Mouse (Mus musculus) erythroblast, embryonic 14.5 days (primary cell): ENCODE measurements around the gene Mob4. TPM values are rescaled to one million over a fixed set of nuclear protein-coding genes. Genes with fewer than 3 reads are reported as not detected.

Source experiments
- H3K27me3 ChIP-seq: 2 replicates; pipeline ENCODE4 v1.6.1; 2012; ENCODE audit warnings: inconsistent platforms; ENCODE audit not compliant: control insufficient read depth
- H3K36me3 ChIP-seq: 2 replicates; pipeline ENCODE4 v1.6.1; 2012; ENCODE audit warnings: mild to moderate bottlenecking, inconsistent platforms; ENCODE audit not compliant: control insufficient read depth
- H3K4me1 ChIP-seq: 2 replicates; pipeline ENCODE4 v1.6.1; 2012; ENCODE audit warnings: inconsistent platforms; ENCODE audit not compliant: control insufficient read depth
- H3K4me3 ChIP-seq: replicated peaks from 2 replicates; pipeline ENCODE3; 2012; ENCODE audit warnings: moderate library complexity, mild to moderate bottlenecking, inconsistent platforms
- H3K9me3 ChIP-seq: 2 replicates; pipeline ENCODE4 v1.6.1; 2012; ENCODE audit warnings: low read length, inconsistent platforms, mixed read lengths; ENCODE audit not compliant: control insufficient read depth
- GATA1 ChIP-seq: IDR thresholded peaks from 2 replicates; pipeline ENCODE4 v1.6.1; 2012; ENCODE audit warnings: low read length, inconsistent platforms, mixed read lengths
- TAL1 ChIP-seq: IDR thresholded peaks from 3 replicates; pipeline ENCODE4 v1.6.1; 2012; ENCODE audit warnings: low read length, inconsistent platforms, mixed read lengths
- polyA plus RNA-seq: library from polyadenylated mRNA; stranded (reverse); fragments of >175 nt; gene quantifications from 2 replicates; pipeline ENCODE4 v1.2.3, GENCODE M21; 2012

Gene Mob4
- polyA plus RNA-seq, 1 experiment = 0.73 TPM

GRCm38 (mm10) chr1:55192824-55193223, 61.8 kb downstream of the Mob4 start:
- Histone ChIP-seq H3K36me3 (no peaks in the 10 kb centered on the region), H3K27me3 (no peaks in the 10 kb centered on the region), H3K4me1 (no peaks in the 10 kb centered on the region), H3K9me3 (no peaks in the 10 kb centered on the region), H3K4me3 (no peak overlapping the region)
- TF ChIP-seq GATA1 (no peak), TAL1 (no peak)

GRCm38 (mm10) chr1:55193316-55193715, 62.3 kb downstream of the Mob4 start:
- no peaks in the 10 kb centered on the region for H3K27me3 ChIP-seq
- no peaks in the 10 kb centered on the region for H3K36me3 ChIP-seq
- H3K4me3 ChIP-seq = no peak overlapping the region
- peaks cover 4% of the 10 kb centered on the region for H3K4me1 ChIP-seq
- no peaks in the 10 kb centered on the region for H3K9me3 ChIP-seq
- TF ChIP-seq GATA1 = no peak
- TF ChIP-seq TAL1 = no peak

- no peaks in the 10 kb centered on the region for H3K27me3 ChIP-seq
- H3K4me3 ChIP-seq = no peak overlapping the region
- H3K9me3 ChIP-seq = no peaks in the 10 kb centered on the region
- no peaks in the 10 kb centered on the region for H3K36me3 ChIP-seq
- H3K4me1 ChIP-seq = peaks cover 13% of the 10 kb centered on the region
- no peak for TF ChIP-seq GATA1
These were observed 63.3 kb downstream of the Mob4 start for GRCm38 (mm10) chr1:55194064-55194915.

GRCm38 (mm10) chr1:55195021-55195420, 64.0 kb downstream of the Mob4 start:
- TF ChIP-seq TAL1 (no peak), GATA1 (no peak)
- no peaks in the 10 kb centered on the region for H3K27me3 ChIP-seq
- H3K9me3 ChIP-seq = no peaks in the 10 kb centered on the region
- peaks cover 18% of the 10 kb centered on the region for H3K4me1 ChIP-seq
- no peak overlapping the region for H3K4me3 ChIP-seq
- H3K36me3 ChIP-seq = no peaks in the 10 kb centered on the region

GRCm38 (mm10) chr1:55196327-55197003, 65.4 kb downstream of the Mob4 start:
- TF ChIP-seq TAL1 (no peak), GATA1 (no peak)
- Histone ChIP-seq H3K27me3 (no peaks in the 10 kb centered on the region), H3K4me1 (peaks cover 19% of the 10 kb centered on the region), H3K9me3 (no peaks in the 10 kb centered on the region), H3K4me3 (no peak overlapping the region), H3K36me3 (no peaks in the 10 kb centered on the region)

GRCm38 (mm10) chr1:55198719-55199118, 67.7 kb downstream of the Mob4 start:
- Histone ChIP-seq H3K9me3 (no peaks in the 10 kb centered on the region), H3K4me1 (peaks cover 22% of the 10 kb centered on the region), H3K27me3 (no peaks in the 10 kb centered on the region), H3K4me3 (no peak overlapping the region), H3K36me3 (no peaks in the 10 kb centered on the region)
- no peak for TF ChIP-seq TAL1
- TF ChIP-seq GATA1 = no peak

GRCm38 (mm10) chr1:55201850-55202752, 71.1 kb downstream of the Mob4 start:
- Histone ChIP-seq H3K4me3 (no peak overlapping the region), H3K36me3 (no peaks in the 10 kb centered on the region), H3K4me1 (peaks cover 22% of the 10 kb centered on the region), H3K27me3 (no peaks in the 10 kb centered on the region), H3K9me3 (no peaks in the 10 kb centered on the region)
- no peak for TF ChIP-seq TAL1
- TF ChIP-seq GATA1 = no peak

Other genes with a start within 250 kb of the Mob4 start
- 0.02 and 0.03 TPM in 2 replicates for gene Ankrd44, start 204.8 kb upstream of the Mob4 start, polyA plus RNA-seq
- 1.3 and 1.5 TPM in 2 replicates for gene Sf3b1, start 103.8 kb upstream of the Mob4 start, polyA plus RNA-seq
- gene Coq10b, start 78.5 kb upstream of the Mob4 start, polyA plus RNA-seq = 1.0 and 1.5 TPM in 2 replicates
- gene Hspe1, start 43.1 kb upstream of the Mob4 start, polyA plus RNA-seq = 8.0 and 8.4 TPM in 2 replicates
- 1.9 and 2.1 TPM in 2 replicates for gene Hspd1, start 43.0 kb upstream of the Mob4 start, polyA plus RNA-seq
- not detected in 2 replicates for gene Rftn2, start 95.6 kb downstream of the Mob4 start, polyA plus RNA-seq
- 0.05 and 0.07 TPM in 2 replicates for gene Mars2, start 105.9 kb downstream of the Mob4 start, polyA plus RNA-seq
- not detected in 2 replicates for gene Boll, start 232.2 kb downstream of the Mob4 start, polyA plus RNA-seq